Mouse (Mus musculus) heart, adult 2 months (tissue): ENCODE measurements around the gene Rsbn1l.

Experiments used
- CTCF ChIP-seq: fragments of 200-600 bp; IDR thresholded peaks from 2 replicates; pipeline ENCODE4 v1.8.1; 2022; ENCODE audit warnings: antibody characterized with exemption, mild to moderate bottlenecking, moderate library complexity
- POLR2A ChIP-seq: fragments of 200-500 bp; IDR thresholded peaks from 2 replicates; pipeline ENCODE4 v1.6.1; 2011; ENCODE audit warnings: mild to moderate bottlenecking, low read depth, low read length, control low read depth; ENCODE audit not compliant: insufficient read depth

DNA sequence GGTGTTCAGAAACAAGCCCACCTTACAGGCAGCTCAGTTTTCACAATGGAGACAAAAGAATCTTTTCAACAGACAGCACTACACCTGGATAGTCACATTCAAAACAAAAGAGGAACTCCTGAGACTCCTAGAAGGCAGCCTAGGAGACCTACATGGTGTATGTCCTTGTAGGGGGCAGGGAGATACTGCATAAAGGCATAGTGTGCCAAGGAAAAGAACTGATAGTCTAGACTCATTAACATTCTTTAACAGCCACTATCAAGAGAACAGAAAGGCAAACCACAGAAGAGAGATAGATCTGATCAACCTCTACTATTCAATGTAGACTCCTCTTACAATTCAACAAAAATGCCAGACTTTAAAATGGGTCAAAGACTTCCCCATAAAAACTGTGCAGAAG, 25.8 kb downstream of the Rsbn1l start:
- TF ChIP-seq POLR2A (no peak), CTCF (no peak)
